Mouse (Mus musculus): ENCODE measurements around the gene Supt6. TPM values are rescaled to one million over a fixed set of nuclear protein-coding genes. Genes with fewer than 3 reads are reported as not detected.
"Not testable (repeated sequence)": the region's sequence is repeated elsewhere in the genome, so short reads cannot be mapped to it uniquely, and the experiment has no call there.

Supt6 gene
- 65.2 and 74.6 TPM in 2 replicates for total RNA-seq (2021)
- long read RNA-seq, partial matches to known transcripts: 5 of 12 reads
- long read RNA-seq, other reads (novel, unspliced or antisense): 7 of 12 reads

DNA sequence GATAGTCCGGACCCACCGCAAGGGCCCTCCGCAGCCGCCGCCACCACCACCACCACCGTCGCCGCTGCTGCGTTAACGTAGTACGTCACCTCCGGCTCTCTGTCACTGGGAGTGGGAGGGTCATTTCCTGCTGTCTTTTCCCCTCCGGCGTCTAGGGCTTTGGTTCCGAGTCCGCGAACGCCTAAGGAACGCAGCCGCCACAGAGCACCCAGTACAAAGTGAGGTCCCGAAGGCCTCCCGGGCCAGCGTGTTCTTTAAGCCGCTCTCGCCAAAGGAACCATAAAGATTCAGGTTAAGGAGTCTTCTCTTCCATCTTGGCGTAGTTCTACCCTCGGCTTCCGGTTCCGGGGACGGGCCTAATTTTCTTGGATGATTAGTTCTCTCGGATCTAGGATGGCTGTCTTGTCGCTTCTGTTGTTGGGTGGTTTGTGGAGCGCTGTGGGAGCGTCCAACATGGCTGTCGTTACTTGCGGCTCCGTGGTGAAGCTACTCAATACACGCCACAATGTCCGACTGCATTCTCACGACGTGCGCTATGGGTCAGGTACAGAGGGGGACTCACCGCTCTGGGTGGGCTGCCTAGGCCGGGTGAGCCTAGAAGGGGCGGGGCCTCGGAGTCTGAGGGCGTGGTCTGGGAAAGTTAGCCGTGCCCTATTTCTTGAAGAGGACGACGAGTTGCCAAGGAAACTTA, at the start of gene Supt6, which contains the start of gene Sdf2:
Supt6 (minus strand) TSS at position 361 of the 691 bp plus-strand sequence.
Sdf2 (plus strand) TSS at position 120 of the 691 bp plus-strand sequence.
- peak; percentile 87 for DNase-seq

GRCm38 (mm10) chr11:78294585-78294984, 48.8 kb upstream of the Supt6 start:
- no peak for DNase-seq

DNA sequence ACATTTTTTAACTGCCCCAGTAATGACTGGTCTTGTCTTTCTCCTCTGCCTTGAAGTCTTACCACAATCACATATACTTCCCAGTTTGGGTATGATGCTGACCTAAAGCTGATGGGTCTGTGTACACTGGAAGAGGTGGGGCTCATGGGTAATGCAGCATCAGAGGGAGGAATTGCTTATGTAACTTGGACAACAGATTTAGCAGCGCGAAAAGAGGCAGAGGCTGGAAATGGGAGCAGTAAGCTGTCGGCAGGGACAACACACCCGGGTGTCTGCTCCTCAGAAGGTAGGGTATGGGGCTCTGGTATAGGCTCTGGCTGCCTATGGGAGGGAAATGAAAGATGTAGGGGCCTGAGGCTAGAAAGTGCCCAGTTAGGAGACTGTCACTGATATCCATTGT, 44.9 kb upstream of the Supt6 start, which contains the start of gene BC030499:
BC030499 (plus strand) TSS at position 188 of the 400 bp plus-strand sequence.
- no peak for DNase-seq

GRCm38 (mm10) chr11:78289146-78289763, 43.5 kb upstream of the Supt6 start:
- no peak for DNase-seq

DNA sequence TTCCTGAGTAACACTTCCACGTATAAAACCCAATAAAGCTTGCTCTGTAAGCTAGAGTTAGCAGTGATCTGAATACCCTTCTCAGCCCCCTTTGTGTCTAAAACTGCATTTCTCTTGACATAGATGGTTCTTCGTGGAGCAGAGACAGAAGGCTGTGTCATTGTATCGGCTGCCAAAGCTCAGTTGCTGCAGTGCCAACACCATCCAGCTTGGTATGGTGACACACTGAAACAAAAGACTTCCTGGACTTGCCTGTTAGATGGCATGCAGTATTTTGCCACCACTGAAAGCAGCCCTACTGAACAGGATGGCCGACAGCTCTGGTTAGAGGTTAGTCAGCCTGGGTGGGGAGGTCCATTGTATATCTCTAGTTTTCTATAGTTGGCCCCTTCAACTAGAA, 33.8 kb upstream of the Supt6 start:
- DNase-seq: no peak

GRCm38 (mm10) chr11:78278853-78279252, 33.1 kb upstream of the Supt6 start:
- no peak for DNase-seq

- not testable (repeated sequence) for DNase-seq
Observed at GRCm38 (mm10) chr11:78276169-78276568, 30.4 kb upstream of the Supt6 start.

GRCm38 (mm10) chr11:78275596-78275995, 29.8 kb upstream of the Supt6 start:
- DNase-seq: no peak

DNA sequence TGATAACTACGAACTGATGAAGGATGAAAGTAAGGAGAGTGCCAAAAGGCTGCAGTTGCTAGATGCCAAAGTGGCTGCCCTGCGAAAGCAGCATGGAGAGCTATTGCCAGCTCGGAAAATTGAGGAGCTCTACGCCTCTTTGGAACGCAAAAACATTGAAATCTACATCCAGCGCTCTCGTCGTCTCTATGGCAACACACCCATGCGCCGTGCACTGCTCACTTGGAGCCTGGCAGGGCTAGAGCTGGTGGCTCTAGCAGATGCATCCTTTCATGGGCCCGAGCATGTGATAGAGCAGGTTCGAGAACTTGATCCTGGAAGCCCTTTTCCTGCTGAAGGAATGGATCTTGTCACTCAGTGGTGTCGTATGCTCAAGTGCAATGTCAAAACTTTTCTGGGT, 26.2 kb upstream of the Supt6 start:
- DNase-seq: no peak

- no peak for DNase-seq
Observed at GRCm38 (mm10) chr11:78265571-78265970, 19.8 kb upstream of the Supt6 start.

DNA sequence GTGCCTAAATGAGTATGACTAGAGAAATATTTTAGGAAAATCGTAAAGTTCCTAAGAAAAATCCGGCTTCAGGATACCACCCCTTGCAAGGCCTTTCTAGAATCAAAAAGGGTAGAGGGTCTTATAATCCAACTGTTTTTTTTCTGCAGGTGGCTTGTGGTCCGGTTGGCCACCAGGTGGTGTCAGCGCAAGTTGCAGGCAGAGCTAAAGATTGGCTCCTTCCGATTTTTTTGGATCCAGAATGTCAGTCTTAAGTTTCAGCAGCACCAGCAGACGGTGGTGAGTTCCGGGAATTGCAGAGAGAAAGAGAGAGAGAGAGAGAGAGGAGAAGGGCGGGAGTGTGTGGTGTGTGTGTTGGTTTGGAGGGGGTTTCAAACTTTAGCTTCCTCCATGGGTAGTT, 16.8 kb upstream of the Supt6 start:
- DNase-seq: peak; percentile 38

GRCm38 (mm10) chr11:78261380-78262352, 15.9 kb upstream of the Supt6 start, which contains the start of gene 2610507B11Rik:
Gene 2610507B11Rik (plus strand): TSS chr11:78261752.
- peak; percentile 95 for DNase-seq

- DNase-seq: no peak
Observed at GRCm38 (mm10) chr11:78260489-78261258, 14.9 kb upstream of the Supt6 start.

GRCm38 (mm10) chr11:78256618-78257017, 10.8 kb upstream of the Supt6 start:
- no peak for DNase-seq

GRCm38 (mm10) chr11:78247727-78248140, 1.9 kb upstream of the Supt6 start:
- DNase-seq: no peak

DNA sequence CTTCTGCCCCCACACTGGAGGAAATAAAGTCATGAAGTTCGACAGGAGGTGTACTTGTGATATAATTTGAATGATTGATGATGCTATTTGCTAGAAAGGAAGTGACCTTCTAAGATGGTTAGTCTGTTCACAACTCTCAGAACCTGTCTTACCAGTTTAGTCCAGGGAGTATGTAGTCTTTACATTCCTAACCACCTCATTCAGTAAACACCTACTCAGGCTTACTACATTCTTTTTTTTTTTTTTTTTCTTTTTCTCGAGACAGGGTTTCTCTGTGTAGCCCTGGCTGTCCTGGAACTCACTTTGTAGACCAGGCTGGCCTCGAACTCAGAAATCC, 1.2 kb upstream of the Supt6 start:
- DNase-seq: no peak

GRCm38 (mm10) chr11:78246318-78247011, 678 bp upstream of the Supt6 start:
- DNase-seq: no peak

- no peak for DNase-seq
Observed at GRCm38 (mm10) chr11:78245261-78245626, 543 bp downstream of the Supt6 start.

DNA sequence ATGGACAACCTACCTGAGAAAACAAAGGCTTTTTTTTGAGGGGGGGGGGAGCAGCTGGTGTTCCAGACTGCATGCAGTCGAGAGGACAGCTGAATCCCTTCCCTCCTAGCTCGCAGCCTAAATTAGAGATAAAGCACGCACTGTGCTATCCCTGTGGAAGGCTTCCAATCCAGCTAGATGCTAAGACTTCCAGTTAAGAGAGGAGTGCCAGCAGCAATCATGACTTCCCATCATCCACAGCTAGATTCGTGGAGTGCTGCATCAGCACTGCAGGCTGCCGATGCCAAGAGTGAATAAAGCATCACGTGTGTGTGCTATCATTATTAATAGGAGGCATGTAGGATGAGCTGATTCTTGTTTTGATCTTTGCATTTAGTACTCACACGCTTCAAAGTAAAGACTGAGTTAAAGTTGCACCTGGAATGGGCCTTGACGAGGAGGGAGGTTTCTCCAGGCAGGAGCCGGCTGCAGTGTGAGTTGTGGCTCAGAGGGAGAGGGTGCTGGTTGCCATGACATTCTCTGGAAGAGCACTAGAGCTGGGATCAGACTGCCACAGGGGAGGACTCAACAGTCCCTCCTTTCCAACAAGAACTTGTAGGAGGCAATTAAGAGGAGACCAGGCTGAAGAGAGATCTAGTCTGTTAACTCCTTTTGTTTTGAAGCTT, 5.5 kb downstream of the Supt6 start:
- DNase-seq: no peak

DNA sequence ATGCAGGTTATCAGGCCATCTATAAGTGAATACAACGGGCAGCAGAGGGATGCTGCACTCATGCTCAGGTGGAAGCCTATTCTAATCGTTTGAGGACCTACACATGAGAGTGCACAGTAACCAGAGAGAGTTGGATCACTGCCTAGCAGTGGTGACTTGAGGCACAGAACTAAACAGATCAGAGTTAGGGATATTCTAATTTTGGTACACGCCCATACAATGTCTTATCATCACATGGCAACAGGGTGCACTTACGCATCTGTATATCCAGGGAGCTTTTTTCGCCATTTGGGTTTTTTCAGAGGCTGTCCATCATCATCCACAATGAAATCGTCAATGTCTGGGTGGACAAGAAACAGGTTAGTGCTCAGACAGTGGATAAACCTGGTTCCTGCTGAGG, 14.3 kb downstream of the Supt6 start:
- DNase-seq: no peak

- DNase-seq: no peak
Observed at GRCm38 (mm10) chr11:78223586-78223985, 22.2 kb downstream of the Supt6 start.
